Mouse (Mus musculus): ENCODE results near the gene Dab2. TPM values are rescaled to one million over a fixed set of nuclear protein-coding genes. Genes with fewer than 3 reads are reported as not detected.

Dab2 gene
- polyA plus RNA-seq, 1 experiment = 9.4 TPM

GRCm38 (mm10) chr15:6267147-6267758 lies 32.3 kb upstream of the Dab2 start:
- DNase-seq = no peak
- no peak overlapping the region for H3K27ac ChIP-seq (ENCODE audit: control insufficient read depth, insufficient read depth, low read length)
- no peaks in the 10 kb centered on the region for H3K4me1 ChIP-seq (replicated peaks; ENCODE audit: control insufficient read depth, insufficient read depth, low read length)
- H3K27me3 ChIP-seq (ENCODE audit: control insufficient read depth, insufficient read depth, low read length) = no peaks in the 10 kb centered on the region
- TF ChIP-seq POLR2A (IDR thresholded peaks at IDR 0.05; ENCODE audit: control insufficient read depth, extremely low read depth, insufficient read depth, low read length, poor library complexity) (no peak), CTCF (IDR thresholded peaks at IDR 0.05; ENCODE audit: borderline replicate concordance, control insufficient read depth, extremely low read depth, insufficient read depth, low read length, poor library complexity) (no peak)
- no peak overlapping the region for H3K4me3 ChIP-seq (ENCODE audit: control insufficient read depth, insufficient read depth, low read length)
- 84% methylated on average over 3 of the region's 3 CpGs for WGBS
- H3K36me3 ChIP-seq (ENCODE audit: control insufficient read depth, insufficient read depth, low read length) = no peaks in the 10 kb centered on the region

- TF ChIP-seq CTCF (IDR thresholded peaks at IDR 0.05; ENCODE audit: borderline replicate concordance, control insufficient read depth, extremely low read depth, insufficient read depth, low read length, poor library complexity) (no peak), POLR2A (IDR thresholded peaks at IDR 0.05; ENCODE audit: control insufficient read depth, extremely low read depth, insufficient read depth, low read length, poor library complexity) (no peak)
- Histone ChIP-seq H3K27me3 (ENCODE audit: control insufficient read depth, insufficient read depth, low read length) (no peaks in the 10 kb centered on the region), H3K4me3 (ENCODE audit: control insufficient read depth, insufficient read depth, low read length) (no peak overlapping the region), H3K36me3 (ENCODE audit: control insufficient read depth, insufficient read depth, low read length) (no peaks in the 10 kb centered on the region), H3K4me1 (replicated peaks; ENCODE audit: control insufficient read depth, insufficient read depth, low read length) (no peaks in the 10 kb centered on the region), H3K27ac (ENCODE audit: control insufficient read depth, insufficient read depth, low read length) (no peak overlapping the region)
- DNase-seq = no peak
- WGBS = 78% methylated on average over 11 of the region's 11 CpGs
These were observed 20.8 kb upstream of the Dab2 start for GRCm38 (mm10) chr15:6278606-6279468.

DNA sequence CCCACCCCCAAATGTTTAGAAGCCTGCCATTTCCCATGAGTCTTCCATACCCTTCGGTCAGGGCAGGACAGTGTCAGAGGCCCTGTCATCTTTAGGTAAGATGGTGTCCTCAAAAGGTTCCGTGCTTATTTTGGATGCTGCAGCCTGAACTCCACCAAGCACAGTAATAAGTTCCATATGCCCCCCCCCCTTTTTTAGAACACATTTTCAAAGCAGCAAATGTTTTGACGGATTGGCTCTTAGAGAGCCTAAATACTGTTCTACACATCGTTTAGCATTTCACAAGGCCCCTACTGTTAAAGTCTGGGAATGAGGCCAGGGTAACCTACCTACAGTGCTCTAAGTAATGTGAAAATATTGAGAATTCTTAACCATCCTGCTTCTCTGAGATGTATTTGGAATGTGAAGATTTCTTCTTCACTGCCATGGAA lies 19.6 kb upstream of the Dab2 start:
- Histone ChIP-seq H3K27ac (ENCODE audit: control insufficient read depth, insufficient read depth, low read length) (no peak overlapping the region), H3K4me1 (replicated peaks; ENCODE audit: control insufficient read depth, insufficient read depth, low read length) (no peaks in the 10 kb centered on the region), H3K36me3 (ENCODE audit: control insufficient read depth, insufficient read depth, low read length) (no peaks in the 10 kb centered on the region), H3K27me3 (ENCODE audit: control insufficient read depth, insufficient read depth, low read length) (no peaks in the 10 kb centered on the region), H3K4me3 (ENCODE audit: control insufficient read depth, insufficient read depth, low read length) (no peak overlapping the region)
- no peak for TF ChIP-seq CTCF (IDR thresholded peaks at IDR 0.05; ENCODE audit: borderline replicate concordance, control insufficient read depth, extremely low read depth, insufficient read depth, low read length, poor library complexity)
- no peak for TF ChIP-seq POLR2A (IDR thresholded peaks at IDR 0.05; ENCODE audit: control insufficient read depth, extremely low read depth, insufficient read depth, low read length, poor library complexity)
- no peak for DNase-seq
- 95% methylated on average over 4 of the region's 4 CpGs for WGBS

DNA sequence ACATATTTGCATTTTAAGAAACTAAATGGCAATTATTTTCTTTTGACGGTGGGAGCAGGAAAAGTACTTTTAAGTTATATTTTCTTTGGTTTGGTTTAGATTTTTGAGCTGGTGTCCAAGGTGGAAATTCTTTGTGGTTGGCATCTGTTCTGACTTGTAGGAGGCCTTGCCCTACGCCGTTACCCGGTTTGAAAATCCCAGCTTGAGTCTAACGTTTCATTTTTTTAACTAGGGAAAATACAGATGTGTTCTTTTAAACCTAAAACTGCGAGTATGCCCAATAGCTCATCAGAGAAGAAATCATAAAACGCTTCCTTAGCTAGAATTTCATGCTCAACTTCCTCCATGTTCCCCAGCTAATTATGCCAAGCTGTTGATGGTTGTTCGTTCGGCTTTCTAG lies 16.3 kb upstream of the Dab2 start:
- TF ChIP-seq POLR2A (IDR thresholded peaks at IDR 0.05; ENCODE audit: control insufficient read depth, extremely low read depth, insufficient read depth, low read length, poor library complexity) = no peak
- TF ChIP-seq CTCF (IDR thresholded peaks at IDR 0.05; ENCODE audit: borderline replicate concordance, control insufficient read depth, extremely low read depth, insufficient read depth, low read length, poor library complexity) = no peak
- Histone ChIP-seq H3K27me3 (ENCODE audit: control insufficient read depth, insufficient read depth, low read length) (no peaks in the 10 kb centered on the region), H3K27ac (ENCODE audit: control insufficient read depth, insufficient read depth, low read length) (no peak overlapping the region), H3K36me3 (ENCODE audit: control insufficient read depth, insufficient read depth, low read length) (no peaks in the 10 kb centered on the region), H3K4me1 (replicated peaks; ENCODE audit: control insufficient read depth, insufficient read depth, low read length) (no peaks in the 10 kb centered on the region), H3K4me3 (ENCODE audit: control insufficient read depth, insufficient read depth, low read length) (no peak overlapping the region)
- DNase-seq = no peak
- WGBS = 95% methylated on average over 9 of the region's 9 CpGs

GRCm38 (mm10) chr15:6296071-6296470 lies 3.5 kb upstream of the Dab2 start:
- Histone ChIP-seq H3K4me3 (ENCODE audit: control insufficient read depth, insufficient read depth, low read length) (no peak overlapping the region), H3K4me1 (replicated peaks; ENCODE audit: control insufficient read depth, insufficient read depth, low read length) (no peaks in the 10 kb centered on the region), H3K27ac (ENCODE audit: control insufficient read depth, insufficient read depth, low read length) (no peak overlapping the region), H3K36me3 (ENCODE audit: control insufficient read depth, insufficient read depth, low read length) (no peaks in the 10 kb centered on the region), H3K27me3 (ENCODE audit: control insufficient read depth, insufficient read depth, low read length) (no peaks in the 10 kb centered on the region)
- WGBS = 28% methylated on average over 2 of the region's 2 CpGs
- DNase-seq = no peak
- no peak for TF ChIP-seq CTCF (IDR thresholded peaks at IDR 0.05; ENCODE audit: borderline replicate concordance, control insufficient read depth, extremely low read depth, insufficient read depth, low read length, poor library complexity)
- TF ChIP-seq POLR2A (IDR thresholded peaks at IDR 0.05; ENCODE audit: control insufficient read depth, extremely low read depth, insufficient read depth, low read length, poor library complexity) = no peak

- H3K36me3 ChIP-seq (ENCODE audit: control insufficient read depth, insufficient read depth, low read length) = no peaks in the 10 kb centered on the region
- H3K4me3 ChIP-seq (ENCODE audit: control insufficient read depth, insufficient read depth, low read length) = no peak overlapping the region
- H3K27me3 ChIP-seq (ENCODE audit: control insufficient read depth, insufficient read depth, low read length) = no peaks in the 10 kb centered on the region
- no peak overlapping the region for H3K27ac ChIP-seq (ENCODE audit: control insufficient read depth, insufficient read depth, low read length)
- H3K4me1 ChIP-seq (replicated peaks; ENCODE audit: control insufficient read depth, insufficient read depth, low read length) = no peaks in the 10 kb centered on the region
- DNase-seq = no peak
- TF ChIP-seq POLR2A (IDR thresholded peaks at IDR 0.05; ENCODE audit: control insufficient read depth, extremely low read depth, insufficient read depth, low read length, poor library complexity) = no peak
- no peak for TF ChIP-seq CTCF (IDR thresholded peaks at IDR 0.05; ENCODE audit: borderline replicate concordance, control insufficient read depth, extremely low read depth, insufficient read depth, low read length, poor library complexity)
- 90% methylated on average over 3 of the region's 3 CpGs for WGBS
These were observed 862 bp upstream of the Dab2 start for GRCm38 (mm10) chr15:6298726-6299125.
